Mouse (Mus musculus) C2C12 (cell line): ENCODE measurements around the gene Olfr224. TPM values are rescaled to one million over a fixed set of nuclear protein-coding genes. Genes with fewer than 3 reads are reported as not detected.

Experiments used
- H3K27me3 ChIP-seq: one replicate; pipeline ENCODE4 v1.6.1; 2011; ENCODE audit not compliant: control insufficient read depth, insufficient read depth, insufficient read length
- H3K36me3 ChIP-seq: one replicate; pipeline ENCODE4 v1.6.1; 2011; ENCODE audit not compliant: control insufficient read depth, insufficient read depth
- H3K4me3 ChIP-seq: one replicate; pipeline ENCODE4 v1.5.1; 2011; ENCODE audit warnings: mild to moderate bottlenecking, control low read depth; ENCODE audit not compliant: poor library complexity, insufficient read depth, severe bottlenecking
- H3K79me2 ChIP-seq: one replicate; pipeline ENCODE4 v1.6.1; 2011; ENCODE audit not compliant: control insufficient read depth, insufficient read depth
- H3K79me3 ChIP-seq: one replicate; pipeline ENCODE4 v1.6.1; 2011; ENCODE audit warnings: low read depth, control low read depth
- H3ac ChIP-seq: one replicate; pipeline ENCODE3; 2011; ENCODE audit warnings: low read depth; ENCODE audit not compliant: control insufficient read depth, insufficient read length
- CEBPB ChIP-seq: IDR thresholded peaks from one replicate; pipeline ENCODE4 v1.6.1; 2011; ENCODE audit warnings: low read depth, mild to moderate bottlenecking, control low read depth, moderate library complexity
- CTCF ChIP-seq: IDR thresholded peaks from one replicate; pipeline ENCODE4 v1.5.1; 2011; ENCODE audit not compliant: control insufficient read depth, insufficient read depth, insufficient read length
- FOSL1 ChIP-seq: IDR thresholded peaks from one replicate; pipeline ENCODE4 v1.8.0; 2011; ENCODE audit warnings: mild to moderate bottlenecking, low read length; ENCODE audit not compliant: poor library complexity, insufficient read depth, severe bottlenecking
- MAX ChIP-seq: IDR thresholded peaks from one replicate; pipeline ENCODE4 v1.6.1; 2011; ENCODE audit warnings: mild to moderate bottlenecking, control low read depth
- MYOD1 ChIP-seq: IDR thresholded peaks from one replicate; pipeline ENCODE4 v1.6.1; 2011; ENCODE audit warnings: low read depth; ENCODE audit not compliant: control insufficient read depth, insufficient read length
- MYOG ChIP-seq: IDR thresholded peaks from one replicate; pipeline ENCODE4 v1.6.1; 2011; ENCODE audit not compliant: control insufficient read depth, insufficient read length; ENCODE audit errors: extremely low read depth
- USF1 ChIP-seq: IDR thresholded peaks from one replicate; pipeline ENCODE4 v1.6.1; 2011; ENCODE audit warnings: low read depth, mild to moderate bottlenecking, control low read depth, moderate library complexity
- polyA plus RNA-seq: library from polyadenylated mRNA; unstranded; fragments of >200 nt; fragmentation: generic; extraction: Trizol; gene quantifications from one replicate; pipeline ENCODE4 v1.2.1, GENCODE M21; 2012; ENCODE audit warnings: missing spikeins

Olfr224 gene
- polyA plus RNA-seq, 1 experiment, result not detected

GRCm38 (mm10) chr11:58602062-58602461 lies 31.7 kb upstream of the Olfr224 start:
- H3K4me3 ChIP-seq, result no peak overlapping the region
- no peaks in the 10 kb centered on the region for H3K79me3 ChIP-seq
- no peak overlapping the region for H3ac ChIP-seq
- no peaks in the 10 kb centered on the region for H3K27me3 ChIP-seq
- H3K79me2 ChIP-seq, result no peaks in the 10 kb centered on the region
- TF ChIP-seq MAX, result no peak
- TF ChIP-seq FOSL1, result no peak
- no peak for TF ChIP-seq CEBPB
- no peak for TF ChIP-seq CTCF
- TF ChIP-seq MYOG, result no peak
- no peak for TF ChIP-seq USF1
- TF ChIP-seq MYOD1, result no peak
- H3K36me3 ChIP-seq, result no peaks in the 10 kb centered on the region

DNA sequence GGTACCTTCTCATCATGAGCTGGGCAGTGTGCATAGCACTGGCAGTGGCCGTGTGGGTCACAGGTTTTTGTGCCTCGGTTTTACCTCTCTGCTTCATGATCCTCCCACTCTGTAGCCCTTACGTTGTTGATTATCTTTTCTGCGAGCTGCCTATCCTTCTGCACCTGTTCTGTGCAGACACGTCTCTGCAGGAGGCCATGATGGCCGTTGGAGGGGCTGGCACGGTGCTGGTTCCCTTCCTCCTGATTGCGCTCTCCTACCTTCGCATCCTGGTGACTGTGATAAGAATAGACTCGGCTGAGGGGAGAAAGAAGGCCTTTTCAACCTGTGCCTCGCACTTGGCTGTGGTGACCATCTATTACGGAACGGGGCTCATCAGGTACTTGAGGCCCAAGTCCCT lies 27.5 kb upstream of the Olfr224 start:
- H3ac ChIP-seq, result no peak overlapping the region
- H3K79me2 ChIP-seq, result no peaks in the 10 kb centered on the region
- no peaks in the 10 kb centered on the region for H3K27me3 ChIP-seq
- no peak overlapping the region for H3K4me3 ChIP-seq
- H3K79me3 ChIP-seq, result no peaks in the 10 kb centered on the region
- H3K36me3 ChIP-seq, result no peaks in the 10 kb centered on the region
- no peak for TF ChIP-seq MYOD1

DNA sequence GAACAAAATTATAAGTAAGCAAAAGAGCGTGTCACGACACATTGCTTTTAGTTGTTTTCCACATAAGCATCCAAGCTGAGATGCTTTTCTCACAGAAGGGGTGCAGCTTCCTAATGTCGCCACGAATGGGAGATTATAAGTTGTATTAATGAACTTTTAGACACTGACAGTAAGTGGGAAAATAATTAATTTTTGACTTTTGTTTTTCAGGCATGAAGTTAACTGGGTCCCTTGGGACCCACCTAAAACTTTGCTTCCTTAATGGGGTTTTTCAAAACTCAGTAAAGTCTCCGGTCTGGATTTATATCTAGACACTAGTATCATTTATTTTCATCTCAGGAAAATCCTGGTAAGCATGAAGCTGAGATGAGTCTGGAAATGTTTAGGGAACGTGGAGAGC lies 24.5 kb upstream of the Olfr224 start, which contains the start of gene Olfr324:
TSS of gene Olfr324 (plus strand) at position 301 of the 400 bp plus-strand sequence.
- no peak within 1 kb of the TSS for H3K4me3 ChIP-seq
- H3ac ChIP-seq, result no peak within 1 kb of the TSS
- TF ChIP-seq CEBPB, result no peak
- TF ChIP-seq USF1, result no peak
- TF ChIP-seq MYOG, result no peak
- TF ChIP-seq MAX, result no peak
- no peak for TF ChIP-seq FOSL1
- TF ChIP-seq MYOD1, result no peak
- TF ChIP-seq CTCF, result no peak
- H3K79me2 ChIP-seq, result no peaks in the 10 kb centered on the region
- no peaks in the 10 kb centered on the region for H3K27me3 ChIP-seq
- no peaks in the 10 kb centered on the region for H3K79me3 ChIP-seq
- H3K36me3 ChIP-seq, result no peaks in the 10 kb centered on the region

DNA sequence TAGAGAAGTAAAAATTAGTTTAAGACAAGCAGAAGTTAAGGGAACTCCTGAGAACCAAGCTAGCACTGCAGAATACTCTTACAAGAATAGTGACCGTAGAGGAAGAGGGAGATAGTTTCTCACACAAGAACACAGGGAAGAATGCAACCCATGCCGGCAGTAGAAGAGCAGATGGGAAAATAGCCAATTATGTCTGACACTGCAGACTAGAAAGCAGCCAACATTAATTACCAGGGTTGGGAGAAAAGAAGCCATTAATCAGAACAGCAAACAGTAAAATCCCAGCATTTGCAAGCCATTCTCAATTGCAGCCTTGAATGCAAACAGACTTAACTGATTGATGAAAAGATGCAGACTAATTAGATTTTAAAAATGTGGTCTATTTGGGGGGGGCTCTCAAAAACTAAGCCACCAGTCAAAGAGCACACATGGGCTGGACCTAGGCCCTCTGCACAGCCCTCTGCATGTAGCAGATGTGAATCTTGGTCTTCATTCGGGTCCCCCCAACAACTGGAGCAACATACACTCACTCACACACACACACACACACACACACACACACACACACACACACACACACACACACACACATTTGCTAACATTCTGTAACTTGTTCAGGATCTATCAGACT lies 18.4 kb upstream of the Olfr224 start:
- Histone ChIP-seq H3K27me3 (no peaks in the 10 kb centered on the region), H3ac (no peak overlapping the region), H3K36me3 (no peaks in the 10 kb centered on the region), H3K4me3 (no peak overlapping the region), H3K79me3 (no peaks in the 10 kb centered on the region), H3K79me2 (no peaks in the 10 kb centered on the region)
- TF ChIP-seq FOSL1 (no peak), CEBPB (no peak), MAX (no peak), MYOD1 (no peak), MYOG (no peak), USF1 (no peak), CTCF (no peak)

- no peak for TF ChIP-seq MYOG
- TF ChIP-seq CTCF, result peak; percentile 45
- Histone ChIP-seq H3K79me2 (no peaks in the 10 kb centered on the region), H3K36me3 (no peaks in the 10 kb centered on the region), H3K27me3 (no peaks in the 10 kb centered on the region), H3ac (no peak overlapping the region), H3K4me3 (no peak overlapping the region), H3K79me3 (no peaks in the 10 kb centered on the region)
These were observed 17.6 kb upstream of the Olfr224 start for GRCm38 (mm10) chr11:58587898-58588348.

DNA sequence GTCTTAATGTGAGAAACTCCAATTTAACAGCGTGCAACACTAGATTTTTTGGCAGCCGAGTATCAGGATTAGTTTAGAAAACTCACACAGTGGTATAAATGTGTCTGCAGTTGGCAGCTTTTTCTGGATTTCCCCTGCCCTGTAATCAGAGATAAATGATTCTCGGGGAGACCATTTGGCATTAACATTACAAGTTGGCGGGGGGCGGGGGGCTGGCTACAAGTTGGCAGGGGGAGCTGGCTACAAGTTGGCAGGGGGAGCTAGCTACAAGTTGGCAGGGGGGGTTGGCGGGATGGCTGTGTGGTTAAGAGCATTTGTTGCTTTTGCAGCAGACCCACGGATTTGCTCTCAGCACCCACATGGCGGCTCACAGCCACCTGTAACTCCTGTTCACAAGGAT lies 8.3 kb upstream of the Olfr224 start:
- Histone ChIP-seq H3K36me3 (no peaks in the 10 kb centered on the region), H3K79me2 (no peaks in the 10 kb centered on the region), H3ac (no peak overlapping the region), H3K79me3 (no peaks in the 10 kb centered on the region), H3K27me3 (peaks cover 7% of the 10 kb centered on the region), H3K4me3 (no peak overlapping the region)
- no peak for TF ChIP-seq MYOG
- TF ChIP-seq USF1, result no peak
- no peak for TF ChIP-seq CTCF
